Mouse (Mus musculus) Patski (cell line): ENCODE measurements around the gene Rsbn1l. TPM values are rescaled to one million over a fixed set of nuclear protein-coding genes. Genes with fewer than 3 reads are reported as not detected.

Experiments
- ATAC-seq: fragments of 100-300 bp; one replicate; pipeline ENCODE4 v1.8.0; 2021
- CTCF ChIA-PET: fragments of 350-600 bp; sonication (Branson Sonifier 250); formaldehyde crosslinking; loops from one replicate; lab custom pipeline; 2022; ENCODE audit warnings: inconsistent platforms; lab: Charles Lee
- POLR2A ChIA-PET: fragments of 350-600 bp; sonication (Branson Sonifier 250); formaldehyde crosslinking; loops from one replicate; lab custom pipeline; 2022; ENCODE audit warnings: antibody characterized with exemption, inconsistent platforms; lab: Charles Lee
- DNase-seq: peaks from one replicate; pipeline ENCODE4 v3.0.0-alpha.2; 2011; ENCODE audit warnings: low read depth, low spot score
- H3K27me3 ChIP-seq: fragments of 371-371 bp; one replicate; pipeline ENCODE4 v1.5.1; 2021
- CTCF ChIP-seq: fragments of 100-300 bp; IDR thresholded peaks from one replicate; pipeline ENCODE4 v1.5.1; 2021
- in situ Hi-C: fragments of 300-500 bp; cut with MboI; formaldehyde crosslinking; loops from 3 replicates; pipeline ENCODE4 v1.11.1; 2018; ENCODE audit warnings: low pct_unique_long_range_greater_than_20kb, mixed read lengths
- polyA plus RNA-seq: library from polyadenylated mRNA; unstranded; gene quantifications from one replicate; pipeline ENCODE4 v1.2.3, GENCODE M21; 2021

Gene Rsbn1l
- polyA plus RNA-seq, 1 experiment from 2014 or later, result 12.8 TPM

DNA sequence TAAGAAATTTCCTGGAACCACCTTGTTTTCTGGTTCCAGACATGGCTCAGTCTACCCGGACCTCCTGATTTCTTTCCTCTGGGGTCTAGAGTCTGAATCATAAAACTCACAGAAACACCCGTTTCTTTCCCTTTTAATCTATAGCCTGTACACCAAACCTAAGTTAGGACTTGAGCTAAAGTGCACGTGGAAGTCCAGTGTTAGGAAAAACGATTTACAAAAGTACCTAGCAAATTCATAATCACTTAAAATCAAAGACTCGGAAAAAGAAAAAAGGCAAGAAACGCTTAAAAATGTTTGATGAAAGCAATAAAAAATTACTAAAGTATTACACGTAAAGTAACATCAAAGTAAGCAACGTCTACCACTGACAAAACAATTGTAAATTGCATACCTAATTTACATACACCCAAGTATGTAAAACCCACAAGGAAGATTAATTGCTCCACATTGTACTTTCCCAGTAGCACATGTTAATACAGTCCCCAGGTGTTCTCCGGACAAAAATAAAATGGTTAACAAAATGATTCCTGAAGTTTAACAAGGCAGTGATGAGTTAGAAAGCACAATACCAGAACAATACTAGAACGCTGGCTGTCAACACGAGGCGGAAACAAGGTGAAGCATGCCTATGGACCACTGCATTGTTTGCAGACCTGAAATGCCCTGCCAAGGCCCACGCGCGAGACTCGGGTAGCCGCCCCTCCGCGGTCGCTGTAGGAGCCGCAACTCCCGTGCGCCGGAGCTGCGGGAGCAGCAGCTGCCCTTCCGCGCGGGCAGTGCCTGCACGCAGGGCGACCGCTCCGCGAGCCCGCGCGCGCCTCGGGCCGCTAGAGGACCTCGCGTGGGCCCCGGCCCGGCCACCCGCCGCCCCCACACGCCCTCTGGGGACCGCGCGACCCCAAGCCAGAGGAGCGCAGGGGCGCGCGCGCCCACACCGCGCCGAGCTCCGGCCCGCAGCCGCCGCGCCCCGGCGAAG is 75.1 kb downstream of the Rsbn1l start:
- DNase-seq, result no peak
- ChIA-PET CTCF (interaction anchor here (1.0 kb wide), 1 partner anchor 9 kb away, joined by 4 read pairs; no protein-coding TSS in a partner anchor), POLR2A (interaction anchor here (1.5 kb wide), 1 partner anchor 70 kb away, joined by 6 read pairs; no protein-coding TSS in a partner anchor)
- in situ Hi-C loops, result loop anchor here (10.0 kb wide), 1 partner anchor 176 kb away; no protein-coding TSS in a partner anchor
- no peak for TF ChIP-seq CTCF
- H3K27me3 ChIP-seq, result no peaks in the 10 kb centered on the region
- ATAC-seq, result peak; percentile 12

DNA sequence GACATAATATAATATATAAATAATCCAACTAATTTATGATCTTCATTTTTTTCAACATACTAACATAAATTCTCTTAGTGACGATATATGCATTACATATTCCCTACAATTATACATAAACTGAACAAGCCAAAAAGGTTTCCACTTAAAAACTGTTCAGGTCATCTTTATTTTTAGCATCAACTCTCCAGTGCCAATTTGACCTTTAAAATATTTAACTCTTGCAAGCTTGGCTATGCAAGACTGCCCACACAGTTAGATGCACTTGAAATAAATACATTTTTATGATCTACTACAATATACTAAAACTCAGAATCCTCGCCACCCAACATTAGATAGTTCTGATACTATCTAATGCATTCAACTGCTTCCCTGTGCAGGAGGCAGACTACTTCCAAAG is 75.8 kb downstream of the Rsbn1l start:
- ChIA-PET CTCF (no interaction called here), POLR2A (no interaction called here)
- in situ Hi-C loops, result loop anchor here (10.0 kb wide), 1 partner anchor 176 kb away; no protein-coding TSS in a partner anchor
- no peaks in the 10 kb centered on the region for H3K27me3 ChIP-seq
- DNase-seq (no peak), ATAC-seq (no peak)
- TF ChIP-seq CTCF, result no peak

DNA sequence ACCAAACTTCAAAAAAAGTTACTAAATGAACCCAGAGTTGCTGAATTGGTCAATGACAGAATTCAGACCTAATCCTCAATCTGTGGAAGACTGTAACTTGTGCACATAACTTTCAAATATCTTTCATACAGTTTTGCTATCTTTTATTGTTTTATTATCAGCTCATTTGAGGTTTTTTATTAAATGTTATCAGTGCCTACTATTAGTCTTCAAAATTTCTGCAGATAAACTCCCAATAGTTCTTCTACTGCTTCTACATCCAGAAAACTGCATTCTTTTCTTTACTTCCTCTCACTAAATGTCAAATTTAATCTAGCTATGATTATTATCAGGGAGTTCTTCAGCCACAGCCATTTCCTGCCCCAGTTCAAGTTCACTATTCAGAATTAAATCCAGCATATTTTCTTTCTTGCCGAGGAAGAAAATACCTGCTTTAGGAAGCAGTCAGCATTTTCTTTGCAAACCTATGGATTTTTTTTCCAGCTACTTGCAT is 79.2 kb downstream of the Rsbn1l start:
- ChIA-PET CTCF (interaction anchor here (1.2 kb wide), 1 partner anchor 8 kb away, joined by 3 read pairs; no protein-coding TSS in a partner anchor), POLR2A (no interaction called here)
- H3K27me3 ChIP-seq, result no peaks in the 10 kb centered on the region
- DNase-seq (no peak), ATAC-seq (no peak)
- no peak for TF ChIP-seq CTCF
- in situ Hi-C loops, result no loop called here

DNA sequence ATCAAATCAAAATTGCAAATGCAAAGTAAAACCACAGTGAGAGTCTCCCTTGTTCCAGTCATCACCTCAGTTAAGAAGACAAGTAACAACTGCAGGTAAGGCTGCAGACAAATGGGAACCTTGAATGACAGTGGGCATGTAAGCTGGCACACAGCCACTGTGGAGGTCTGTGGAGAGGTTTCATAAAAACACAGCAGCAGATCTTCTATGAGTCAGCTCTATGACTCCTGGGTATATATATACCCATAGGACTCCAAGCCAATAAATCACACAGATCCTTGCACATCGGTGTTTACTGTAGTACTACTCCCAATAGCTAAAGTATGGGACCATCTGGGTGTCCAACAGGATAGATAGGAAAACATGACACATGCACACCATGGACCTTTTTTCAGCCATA is 83.1 kb downstream of the Rsbn1l start:
- ATAC-seq (no peak), DNase-seq (no peak)
- CTCF ChIA-PET, result interaction anchor here (0.9 to 1.4 kb wide), 3 partner anchors 9 to 21 kb away, joined by 3 to 4 read pairs (median 4); no protein-coding TSS in a partner anchor
- in situ Hi-C loops, result no loop called here
- TF ChIP-seq CTCF, result no peak
- POLR2A ChIA-PET, result no interaction called here
- H3K27me3 ChIP-seq, result no peaks in the 10 kb centered on the region

DNA sequence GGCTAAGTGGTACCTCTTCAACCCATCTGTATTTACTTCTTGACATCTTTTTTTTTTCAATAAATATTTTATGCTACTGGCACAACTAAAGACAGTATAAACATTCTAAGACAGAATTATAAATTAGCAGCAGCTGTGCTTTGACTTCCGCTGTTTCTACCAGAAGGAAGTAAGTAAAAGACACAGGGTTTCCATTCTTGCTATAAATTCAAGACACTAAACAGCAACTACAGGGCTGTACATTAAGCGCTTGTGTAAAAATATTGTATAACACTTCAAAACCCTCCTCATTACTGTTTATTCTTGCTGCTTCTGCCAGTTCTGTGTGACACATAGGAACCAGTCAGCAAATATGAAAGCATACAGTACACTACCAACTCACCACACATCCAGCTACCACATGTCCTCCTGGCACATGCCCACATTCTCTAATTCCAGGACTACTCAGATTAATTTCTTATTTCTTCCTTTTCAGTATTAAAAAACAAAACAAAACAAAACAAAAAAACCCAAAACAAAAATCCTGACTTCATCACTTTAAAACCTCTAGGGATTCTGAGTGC is 90.9 kb downstream of the Rsbn1l start:
- no peak for TF ChIP-seq CTCF
- DNase-seq, result no peak
- in situ Hi-C loops, result no loop called here
- ATAC-seq, result no peak
- POLR2A ChIA-PET, result interaction anchor here (0.7 kb wide), 1 partner anchor 20 kb away, joined by 4 read pairs; no protein-coding TSS in a partner anchor
- CTCF ChIA-PET, result no interaction called here
- no peaks in the 10 kb centered on the region for H3K27me3 ChIP-seq

DNA sequence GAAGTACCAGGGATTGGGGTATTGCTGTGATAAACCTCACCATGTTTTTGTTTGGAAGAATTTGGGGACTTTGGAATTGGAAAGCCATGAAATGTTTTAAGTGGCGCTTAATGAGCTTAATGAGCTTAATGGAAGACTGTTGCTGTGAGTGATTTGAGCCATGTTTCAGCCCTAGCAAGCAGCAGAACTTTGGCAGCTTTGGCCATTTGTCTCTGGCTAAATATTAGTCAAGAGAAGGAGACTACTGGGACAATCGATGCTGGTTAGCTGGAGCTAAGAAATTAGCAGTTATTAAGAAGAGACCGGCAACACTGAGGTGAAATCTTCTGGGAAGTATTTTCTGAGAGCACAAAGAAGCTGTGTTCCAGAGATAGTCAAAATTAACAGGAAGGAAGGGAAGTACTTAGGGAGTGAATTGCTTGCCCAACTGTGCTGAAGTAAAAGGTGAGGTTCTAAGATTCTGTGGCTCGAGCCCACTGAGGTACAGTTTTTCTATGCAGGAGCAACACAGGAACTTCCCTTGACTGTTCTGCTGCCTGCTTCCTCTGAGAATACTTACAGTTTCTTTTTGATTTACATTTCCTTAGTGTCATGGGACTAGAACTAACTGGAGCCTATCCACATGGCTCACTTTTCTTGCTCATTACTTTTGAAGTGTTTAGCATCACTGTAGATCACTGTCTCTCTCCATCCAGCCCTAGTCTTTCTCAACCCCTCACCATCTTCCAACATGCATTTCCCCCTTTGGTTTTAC is 91.8 kb downstream of the Rsbn1l start:
- ChIA-PET CTCF (interaction anchor here (1.4 to 1.7 kb wide), 2 partner anchors 9 to 11 kb away, joined by 4 to 7 read pairs; no protein-coding TSS in a partner anchor), POLR2A (interaction anchor here (0.8 to 1.4 kb wide), 2 partner anchors 7 to 16 kb away, joined by 3 read pairs; no protein-coding TSS in a partner anchor)
- no peak for TF ChIP-seq CTCF
- H3K27me3 ChIP-seq, result no peaks in the 10 kb centered on the region
- in situ Hi-C loops, result no loop called here
- no peak for ATAC-seq
- DNase-seq, result no peak

DNA sequence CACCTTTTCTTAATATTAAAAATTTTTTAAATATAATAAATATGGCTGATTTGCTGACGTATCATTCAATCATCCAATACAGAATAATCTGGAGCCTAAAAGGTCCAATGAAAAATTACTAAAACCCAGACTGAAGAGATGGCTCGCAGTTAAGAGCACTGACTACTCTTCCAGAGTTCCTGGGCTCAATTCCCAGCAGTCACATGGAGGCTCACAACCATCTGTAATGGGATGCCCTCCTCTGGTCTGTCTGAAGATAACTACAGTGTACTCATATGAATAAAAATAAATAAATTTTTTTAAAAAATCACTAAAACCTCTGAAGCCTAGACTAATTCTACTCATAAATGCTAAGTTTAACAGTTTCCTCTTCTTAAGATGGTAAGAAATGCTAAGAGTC is 94.3 kb downstream of the Rsbn1l start:
- ChIA-PET POLR2A (no interaction called here), CTCF (interaction anchor here (1.5 kb wide), 1 partner anchor 12 kb away, joined by 3 read pairs; no protein-coding TSS in a partner anchor)
- ATAC-seq, result no peak
- DNase-seq, result no peak
- TF ChIP-seq CTCF, result no peak
- H3K27me3 ChIP-seq, result no peaks in the 10 kb centered on the region
- in situ Hi-C loops, result no loop called here

DNA sequence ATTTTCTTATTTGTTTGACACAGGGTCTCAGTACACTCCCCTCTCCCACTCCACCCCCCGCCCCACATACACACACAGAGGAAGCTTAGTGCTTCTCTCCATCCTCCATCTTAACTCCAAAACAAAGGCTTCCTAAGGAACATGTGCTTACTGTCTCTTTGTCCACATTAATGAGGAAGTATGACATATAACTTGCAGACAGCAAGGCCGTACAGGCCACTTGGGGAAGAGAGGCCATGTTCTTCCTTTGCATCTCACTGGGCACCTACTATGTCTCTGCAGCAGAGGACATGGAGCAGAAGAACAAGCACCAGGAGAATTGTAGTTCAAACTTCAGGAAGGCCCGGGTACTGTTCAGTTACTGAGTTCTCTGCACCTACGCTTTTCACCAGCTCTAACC is 95.6 kb downstream of the Rsbn1l start:
- in situ Hi-C loops, result no loop called here
- ATAC-seq, result no peak
- ChIA-PET CTCF (no interaction called here), POLR2A (no interaction called here)
- no peak for DNase-seq
- no peak for TF ChIP-seq CTCF
- no peaks in the 10 kb centered on the region for H3K27me3 ChIP-seq

DNA sequence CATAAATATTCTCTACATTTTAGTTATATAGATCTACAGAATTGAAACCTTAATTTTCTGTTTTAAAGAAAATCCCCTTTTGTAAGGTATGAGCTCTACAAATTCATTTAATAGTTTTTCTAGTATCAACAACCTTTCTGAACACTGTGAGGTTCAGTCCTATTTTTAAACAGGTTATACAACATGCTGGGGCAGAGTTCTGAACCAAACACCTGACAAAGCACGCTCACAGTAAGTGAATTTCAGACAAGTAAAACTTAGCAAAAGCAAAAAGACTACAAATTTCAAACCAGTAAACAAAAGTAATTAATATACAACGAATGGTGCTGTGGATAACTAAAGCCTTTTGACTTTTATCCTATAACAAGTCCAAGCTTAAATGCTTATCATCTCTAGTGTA is 97.8 kb downstream of the Rsbn1l start:
- no peaks in the 10 kb centered on the region for H3K27me3 ChIP-seq
- no peak for ATAC-seq
- in situ Hi-C loops, result no loop called here
- ChIA-PET POLR2A (no interaction called here), CTCF (interaction anchor here (1.6 kb wide), 1 partner anchor 10 kb away, joined by 4 read pairs; no protein-coding TSS in a partner anchor)
- DNase-seq, result no peak
- no peak for TF ChIP-seq CTCF

DNA sequence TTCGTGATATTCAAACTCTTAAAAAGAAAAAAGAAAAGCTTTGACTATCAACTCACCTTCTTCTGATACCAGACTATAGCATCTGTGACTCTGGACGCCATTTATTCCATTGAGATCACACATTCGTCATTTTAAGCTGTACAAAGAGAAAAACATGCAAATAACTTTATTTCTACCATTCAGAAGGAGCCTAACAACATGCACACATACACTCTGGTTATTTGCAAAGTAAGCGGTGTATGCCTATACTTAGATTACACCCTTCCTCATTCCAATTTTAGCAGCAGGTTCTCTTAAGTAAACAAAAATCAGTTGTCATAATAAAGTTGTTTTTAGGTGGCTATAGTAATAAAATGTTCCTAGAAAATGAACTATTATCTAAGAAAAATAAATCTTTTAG is 101.1 kb downstream of the Rsbn1l start:
- CTCF ChIA-PET, result interaction anchor here (1.0 to 1.9 kb wide), 5 partner anchors 10 to 40 kb away, joined by 3 to 8 read pairs (median 3); no protein-coding TSS in a partner anchor
- TF ChIP-seq CTCF, result no peak
- no peak for ATAC-seq
- in situ Hi-C loops, result no loop called here
- POLR2A ChIA-PET, result no interaction called here
- no peaks in the 10 kb centered on the region for H3K27me3 ChIP-seq
- DNase-seq, result no peak
